Comparison of ENCODE assay signal across 8 mouse cellular contexts in genomic region chr4:134852438-134853255, GRCm38 (mm10). TPM values are rescaled to one million over a fixed set of nuclear protein-coding genes. Genes with fewer than 3 reads are reported as not detected.
DNase-seq lines count a peak whose midpoint lies in the region; ATAC-seq lines count a peak whose summit lies in the region.

No protein-coding gene starts in this region.

- no peak for ATAC-seq in megakaryocyte-erythroid progenitor cell, adult 5-6 weeks (replicated peaks; ENCODE audit: low FRiP score, low TSS enrichment, poor library complexity, severe bottlenecking)

- DNase-seq in ovary, adult 18-20 months (ENCODE audit: low spot score), result peak; percentile 25
- no peak for DNase-seq in ovary, postnatal 10 days (ENCODE audit: low spot score)
- peak; percentile 42 for DNase-seq in cerebellum, adult 8-10 months
- DNase-seq in frontal cortex, postnatal 36 days (ENCODE audit: low spot score in 2 of 2), result peak; percentile 8 to 17
- peak; percentile 25 to 78 for DNase-seq in kidney, postnatal 25 days
- DNase-seq in lung, postnatal 25 days (ENCODE audit: low spot score), result peak; percentile 46
- peak; percentile 10 to 12 for DNase-seq in right cerebral cortex, postnatal 36 days (ENCODE audit: low spot score in 2 of 2)

RNA-seq across cellular contexts. Expression of gene Maco1, which starts 0.5 kb away (rescaled TPM):
- total RNA-seq in megakaryocyte-erythroid progenitor cell, adult 5-6 weeks (2014; fragmentation: Nextera tagmentation), result 32.4 and 36.2 TPM in 2 replicates
- 41.9 and 61.3 TPM in 2 replicates for total RNA-seq in megakaryocyte-erythroid progenitor cell, adult 5-6 weeks (2017)

RNA-seq across cellular contexts. Expression of gene Rhd, which starts 11.7 kb away (rescaled TPM):
- total RNA-seq in megakaryocyte-erythroid progenitor cell, adult 5-6 weeks (2014; fragmentation: Nextera tagmentation), result 163 and 165 TPM in 2 replicates
- total RNA-seq in megakaryocyte-erythroid progenitor cell, adult 5-6 weeks (2017), result 119 and 185 TPM in 2 replicates
